Mouse (Mus musculus) erythroblast, embryonic 14.5 days (primary cell): ENCODE measurements around the gene Thsd7b.

Experiments used
- GATA1 ChIP-seq: IDR thresholded peaks from 2 replicates; pipeline ENCODE4 v1.6.1; 2012; ENCODE audit warnings: low read length, inconsistent platforms, mixed read lengths
- TAL1 ChIP-seq: IDR thresholded peaks from 3 replicates; pipeline ENCODE4 v1.6.1; 2012; ENCODE audit warnings: low read length, inconsistent platforms, mixed read lengths

DNA sequence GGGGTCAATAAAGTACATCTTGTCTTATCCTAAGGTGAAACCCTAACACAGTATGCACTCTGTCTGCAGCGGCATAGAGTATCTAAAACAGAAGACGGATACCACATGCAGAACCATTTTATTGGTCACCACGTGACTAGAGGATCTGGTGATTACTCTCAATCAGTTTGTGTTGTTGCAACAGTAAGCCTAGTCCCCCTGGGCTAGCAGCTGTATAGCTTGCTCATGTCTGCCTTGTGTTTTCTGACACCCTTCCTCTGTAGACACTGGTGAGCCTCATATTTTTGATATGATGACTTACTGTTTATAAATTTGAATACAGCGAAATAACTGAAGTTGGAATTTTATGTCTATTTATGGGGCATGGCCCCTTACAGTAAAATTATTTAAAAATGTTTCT lies 306.9 kb downstream of the Thsd7b start:
- no peak for TF ChIP-seq GATA1
- no peak for TF ChIP-seq TAL1
